ENCODE assay signal across 13 mouse cellular contexts in the genomic region with DNA sequence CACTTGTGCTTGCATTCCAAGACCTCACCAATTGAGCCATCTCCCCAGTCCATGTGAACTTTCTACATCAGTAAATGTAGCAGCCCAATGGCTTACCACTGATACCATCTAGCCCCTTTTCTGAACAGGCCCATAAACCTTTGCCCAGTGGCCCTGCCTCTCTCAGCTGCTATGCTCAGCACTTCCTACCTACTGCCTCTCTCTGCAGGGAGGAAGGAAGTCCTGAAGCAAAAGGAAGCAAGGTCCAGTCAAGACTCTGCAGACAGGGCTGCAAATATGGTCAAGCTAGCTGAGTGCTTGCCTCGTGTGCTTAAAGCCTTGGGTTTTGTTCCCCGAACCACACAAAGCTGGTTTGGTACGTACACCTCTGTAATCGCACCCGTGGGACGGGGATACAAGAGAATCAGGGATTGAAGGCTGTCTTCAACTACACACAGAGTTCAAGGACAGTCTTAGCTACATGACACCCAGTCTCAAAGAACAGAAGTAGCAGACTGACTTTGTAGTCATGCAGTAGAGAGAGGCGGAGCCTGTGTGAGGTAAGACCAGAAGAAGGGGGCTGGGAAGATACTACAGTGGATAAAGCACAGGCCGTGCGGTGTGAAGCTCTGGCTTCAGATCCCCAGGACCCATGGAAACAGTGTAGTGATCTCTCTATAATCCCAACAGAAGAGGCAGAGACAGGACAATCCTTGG. TPM values are rescaled to one million over a fixed set of nuclear protein-coding genes. Genes with fewer than 3 reads are reported as not detected.
A peak's percentile ranks its signal among the peaks of the same experiment; 100 is the strongest.
DNase-seq lines count a peak whose midpoint lies in the region; ATAC-seq and TF ChIP-seq lines count a peak whose summit lies in the region.
"Had no signal": no experiment of that assay in that cellular context is flagged by ENCODE, and none has a peak within 500 bp of the region (broad histone marks: within the 10 kb centered on the region; RNA-seq: fewer than 3 reads in every experiment).

No protein-coding gene starts in this region.

- no peak for TF ChIP-seq POLR2A in bone marrow macrophage, adult 2 months (IDR thresholded peaks at IDR 0.05; ENCODE audit: borderline replicate concordance, low read depth, low read length)

- H3K9me3 ChIP-seq in heart, embryonic 13.5 days: no peaks in the 10 kb centered on the region
- no peaks in the 10 kb centered on the region for H3K9me3 ChIP-seq in liver, embryonic 16.5 days (replicated peaks; ENCODE audit: control insufficient read depth, low read length)

- H3K27ac ChIP-seq in heart, embryonic 13.5 days (replicated peaks): peak overlapping the region; percentile 25; the same call in 1 of the 2 replicates
- H3K27ac ChIP-seq in bone marrow macrophage, adult 2 months (ENCODE audit: insufficient read depth, low read depth, low read length): peak overlapping the region; percentile 80
- H3K27ac ChIP-seq in liver, embryonic 16.5 days (ENCODE audit: low read length): peak overlapping the region; percentile 56
- H3K27ac ChIP-seq: liver, embryonic 14.5 days; midbrain, embryonic 12.5 days had no signal

- ATAC-seq in heart, embryonic 13.5 days (ENCODE audit: extremely low read depth, insufficient number of reproducible peaks, low FRiP score, low TSS enrichment): no peak
- peak; percentile 39; the same call in 1 of the 2 replicates for ATAC-seq in liver, embryonic 16.5 days (ENCODE audit: low read depth)
- ATAC-seq: inflammation-experienced regulatory T-cells, adult 6 months had no signal

- H3K4me1 ChIP-seq in heart, embryonic 13.5 days: peaks cover 77% of the 10 kb centered on the region
- peaks cover 69% of the 10 kb centered on the region for H3K4me1 ChIP-seq in bone marrow macrophage, adult 2 months (ENCODE audit: control insufficient read depth, insufficient read depth, low read length)
- peaks cover 29% of the 10 kb centered on the region for H3K4me1 ChIP-seq in liver, embryonic 16.5 days (ENCODE audit: control insufficient read depth, low read depth, low read length)

- no peak overlapping the region for H3K9ac ChIP-seq in heart, embryonic 13.5 days
- no peak overlapping the region for H3K9ac ChIP-seq in liver, embryonic 16.5 days (ENCODE audit: low read depth, low read length)
- H3K9ac ChIP-seq: liver, embryonic 14.5 days; midbrain, embryonic 12.5 days had no signal

- H3K4me2 ChIP-seq in heart, embryonic 13.5 days: 0 out of 2 replicates have a peak overlapping the region, but pooled peaks have one; percentile 7
- H3K4me2 ChIP-seq in liver, embryonic 16.5 days (ENCODE audit: low read depth, low read length): no peak overlapping the region; the same call in 1 of the 2 replicates
- H3K4me2 ChIP-seq: midbrain, embryonic 12.5 days had no signal

- WGBS in heart, embryonic 13.5 days: 75% methylated on average over 9 of the region's 9 CpGs
- 53% methylated on average over 9 of the region's 9 CpGs for WGBS in liver, embryonic 16.5 days (ENCODE audit: insufficient replicate concordance)

- no peak overlapping the region for H3K4me3 ChIP-seq in heart, embryonic 13.5 days
- no peak overlapping the region for H3K4me3 ChIP-seq in bone marrow macrophage, adult 2 months (ENCODE audit: insufficient read depth, low read length)
- no peak overlapping the region for H3K4me3 ChIP-seq in liver, embryonic 16.5 days (ENCODE audit: low read depth, low read length)
- H3K4me3 ChIP-seq: midbrain, embryonic 12.5 days had no signal

- no peak for TF ChIP-seq CTCF in bone marrow macrophage, adult 2 months (IDR thresholded peaks at IDR 0.05; ENCODE audit: low read depth, low read length)

- peaks cover 29% of the 10 kb centered on the region for H3K36me3 ChIP-seq in heart, embryonic 13.5 days
- H3K36me3 ChIP-seq in liver, embryonic 16.5 days (ENCODE audit: control insufficient read depth, insufficient read depth): no peaks in the 10 kb centered on the region
- H3K36me3 ChIP-seq: midbrain, embryonic 12.5 days had no signal

- DNase-seq in heart, postnatal 4 days: no peak
- peak; percentile 33 for DNase-seq in 416B (ENCODE audit: low read depth)
- DNase-seq in c-Kit-positive CD71-positive TER-119-positive erythroid progenitor cells, embryonic 14.5 days (ENCODE audit: low spot score): no peak
- no peak for DNase-seq in thymus, postnatal 10 days (ENCODE audit: low spot score in 2 of 2)
- DNase-seq in cerebellum, adult 9-10 months: no peak
- DNase-seq: layer of hippocampus, postnatal 36 days; retina, postnatal 1 day had no signal

- H3K27me3 ChIP-seq in heart, embryonic 13.5 days (replicated peaks): no peaks in the 10 kb centered on the region
- H3K27me3 ChIP-seq in liver, embryonic 16.5 days (ENCODE audit: control insufficient read depth, insufficient read depth, low read depth, low read length): no peaks in the 10 kb centered on the region
- H3K27me3 ChIP-seq: midbrain, embryonic 12.5 days had no signal

RNA-seq across cellular contexts. Expression of a gene that starts 5.9 kb away (rescaled TPM):
- 154 and 158 TPM in 2 replicates for polyA plus RNA-seq in heart, embryonic 13.5 days (2015; fragmentation: Nextera tagmentation; extraction: Ambion mirVana)
- 10 to 100 TPM; 59.2 to 62.2 TPM for total RNA-seq in heart, postnatal 4 days (2021)
- polyA plus RNA-seq in bone marrow macrophage, adult 2 months (2012; ENCODE audit: insufficient read depth, insufficient read length, missing spikeins): 81.8 and 82.8 TPM in 2 replicates
- polyA plus RNA-seq in liver, embryonic 16.5 days (2015; fragmentation: Nextera tagmentation; extraction: Ambion mirVana): 38.0 and 40.5 TPM in 2 replicates

RNA-seq across cellular contexts. Expression of a gene that starts 27.3 kb away (rescaled TPM):
- polyA plus RNA-seq in heart, embryonic 13.5 days (2015; fragmentation: Nextera tagmentation; extraction: Ambion mirVana): 22.1 and 24.2 TPM in 2 replicates
- total RNA-seq in heart, postnatal 4 days (2021): 10 to 100 TPM; 20.2 to 20.6 TPM
- polyA plus RNA-seq in bone marrow macrophage, adult 2 months (2012; ENCODE audit: insufficient read depth, insufficient read length, missing spikeins): 17.3 and 20.0 TPM in 2 replicates
- 7.3 and 7.6 TPM in 2 replicates for polyA plus RNA-seq in liver, embryonic 16.5 days (2015; fragmentation: Nextera tagmentation; extraction: Ambion mirVana)

Comparison
In these comparisons a context has a peak if more than half of its experiments do, and no peak if none do; other contexts are left out.
1. H3K27ac ChIP-seq: peak in every context shown above with its lines; median percentile 80 in bone marrow macrophage, adult 2 months; 56 in liver, embryonic 16.5 days; 25 in heart, embryonic 13.5 days.